Mouse (Mus musculus) limb, embryonic 14.5 days (tissue): ENCODE results near the gene Pcx. TPM values are rescaled to one million over a fixed set of nuclear protein-coding genes. Genes with fewer than 3 reads are reported as not detected.

Experiments
- ATAC-seq: fragments of 200-750 bp; cut with Nextera tagmentation; 2 replicates; pipeline ENCODE4 v1.8.0; 2017; ENCODE audit warnings: low read depth, moderate number of reproducible peaks, moderate TSS enrichment; ENCODE audit not compliant: low FRiP score
- DNase-seq: peaks from one replicate; pipeline ENCODE4 v3.0.0-alpha.2; 2015; ENCODE audit warnings: low spot score
- H3K27ac ChIP-seq: fragments of 300-500 bp; sonication (generic); replicated peaks from 2 replicates; pipeline ENCODE4 v1.5.1; 2014; ENCODE audit warnings: low read depth, mild to moderate bottlenecking, low read length, moderate library complexity, mixed read lengths
- H3K27me3 ChIP-seq: fragments of 300-500 bp; sonication (generic); 2 replicates; pipeline ENCODE4 v1.6.1; 2014; ENCODE audit warnings: low read length, mixed read lengths; ENCODE audit not compliant: control insufficient read depth, insufficient read depth
- H3K36me3 ChIP-seq: fragments of 300-500 bp; sonication (generic); 2 replicates; pipeline ENCODE4 v1.6.1; 2014; ENCODE audit warnings: mild to moderate bottlenecking, low read length, moderate library complexity, mixed read lengths; ENCODE audit not compliant: control insufficient read depth, insufficient read depth
- H3K4me1 ChIP-seq: fragments of 300-500 bp; sonication (generic); 2 replicates; pipeline ENCODE4 v1.6.1; 2014; ENCODE audit warnings: antibody characterized with exemption, low read length, mixed read lengths; ENCODE audit not compliant: control insufficient read depth, insufficient read depth
- H3K4me2 ChIP-seq: fragments of 300-500 bp; sonication (generic); replicated peaks from 2 replicates; pipeline ENCODE4 v1.6.1; 2014; ENCODE audit warnings: low read depth, mild to moderate bottlenecking, low read length, moderate library complexity; ENCODE audit not compliant: severe bottlenecking
- H3K4me3 ChIP-seq: fragments of 300-500 bp; sonication (generic); replicated peaks from 2 replicates; pipeline ENCODE4 v1.5.1; 2014; ENCODE audit warnings: low read length
- H3K9ac ChIP-seq: fragments of 300-500 bp; sonication (generic); 2 replicates; pipeline ENCODE4 v1.6.1; 2014; ENCODE audit warnings: mild to moderate bottlenecking, low read depth, low read length, moderate library complexity; ENCODE audit not compliant: severe bottlenecking
- H3K9me3 ChIP-seq: fragments of 300-500 bp; sonication (generic); 2 replicates; pipeline ENCODE4 v1.6.1; 2016; ENCODE audit warnings: low read length; ENCODE audit not compliant: control insufficient read depth
- POLR2A ChIP-seq: fragments of 200-500 bp; IDR thresholded peaks from 2 replicates; pipeline ENCODE4 v1.8.0; 2012; ENCODE audit warnings: inconsistent platforms, mild to moderate bottlenecking, moderate library complexity, borderline replicate concordance; ENCODE audit not compliant: insufficient read depth, insufficient read length; ENCODE audit errors: extremely low read depth
- WGBS: fragments of 180-500 bp; shearing (Covaris S2); extraction: QIAGEN DNeasy Blood & Tissue Kit; methylation state at CpG from one replicate; pipeline ENCODE4 v1.1.7; 2014; 5-methylcytosine and 5-hydroxymethylcytosine counted together
- polyA plus RNA-seq, 2 experiments: library from polyadenylated mRNA; depleted of rRNA in 1 of 2; stranded (reverse) in 1 of 2; unstranded in 1 of 2; fragments of >200 nt; fragmentation: Nextera tagmentation in 1 of 2; extraction: Ambion mirVana in 1 of 2; gene quantifications; 2 replicates each; pipeline versions ENCODE4 v1.2.1 to v1.2.3; 2012 to 2014

Pcx gene
- polyA plus RNA-seq, 2 experiments = 11.8 to 14.8 TPM

- WGBS = 2% methylated on average over 35 of the region's 35 CpGs
These were observed 115.7 kb downstream of the Pcx start for GRCm38 (mm10) chr19:4625829-4626535.

GRCm38 (mm10) chr19:4628819-4629218, 118.5 kb downstream of the Pcx start:
- no peak for TF ChIP-seq POLR2A
- Histone ChIP-seq H3K4me1 (peaks cover 19% of the 10 kb centered on the region), H3K9ac (no peak overlapping the region), H3K4me2 (no peak overlapping the region), H3K4me3 (no peak overlapping the region), H3K36me3 (peaks cover 1% of the 10 kb centered on the region; the same call in 1 of the 2 replicates), H3K27ac (no peak overlapping the region), H3K27me3 (no peaks in the 10 kb centered on the region), H3K9me3 (no peaks in the 10 kb centered on the region)
- peak; percentile 63 for DNase-seq
- no peak for ATAC-seq
- whole genome bisulfite sequencing = 0% methylated on average over 1 of the region's 1 CpGs

More at GRCm38 (mm10) chr19:4625829-4626535, 115.7 kb downstream of the Pcx start:
- DNase-seq = peak; percentile 15
- peak; percentile 53 for ATAC-seq
- Histone ChIP-seq H3K4me2 (peak overlapping the region; percentile 78), H3K9ac (peak overlapping the region; percentile 92), H3K4me3 (peak overlapping the region; percentile 90), H3K9me3 (no peaks in the 10 kb centered on the region), H3K27ac (peak overlapping the region; percentile 91), H3K4me1 (peaks cover 19% of the 10 kb centered on the region), H3K27me3 (no peaks in the 10 kb centered on the region), H3K36me3 (peaks cover 29% of the 10 kb centered on the region)
- TF ChIP-seq POLR2A = no peak

- WGBS = 61% methylated on average over 4 of the region's 4 CpGs
- TF ChIP-seq POLR2A = no peak
- no peak for ATAC-seq
These were observed 125.7 kb downstream of the Pcx start for GRCm38 (mm10) chr19:4635986-4636385.

GRCm38 (mm10) chr19:4644271-4644670, 134.0 kb downstream of the Pcx start:
- H3K4me2 ChIP-seq = no peak overlapping the region
- no peaks in the 10 kb centered on the region for H3K4me1 ChIP-seq
- 41% methylated on average over 10 of the region's 10 CpGs for WGBS
- H3K36me3 ChIP-seq = no peaks in the 10 kb centered on the region
- no peak overlapping the region for H3K4me3 ChIP-seq
- no peak for TF ChIP-seq POLR2A
- no peak for DNase-seq
- H3K27me3 ChIP-seq = no peaks in the 10 kb centered on the region
- H3K9me3 ChIP-seq = no peaks in the 10 kb centered on the region
- H3K27ac ChIP-seq = no peak overlapping the region
- no peak for ATAC-seq
- H3K9ac ChIP-seq = no peak overlapping the region

More at GRCm38 (mm10) chr19:4635986-4636385, 125.7 kb downstream of the Pcx start:
- H3K36me3 ChIP-seq = no peaks in the 10 kb centered on the region
- no peak for DNase-seq
- no peak overlapping the region for H3K9ac ChIP-seq
- H3K27me3 ChIP-seq = no peaks in the 10 kb centered on the region
- H3K27ac ChIP-seq = no peak overlapping the region
- no peak overlapping the region for H3K4me2 ChIP-seq
- no peaks in the 10 kb centered on the region for H3K4me1 ChIP-seq
- no peak overlapping the region for H3K4me3 ChIP-seq
- H3K9me3 ChIP-seq = no peaks in the 10 kb centered on the region

GRCm38 (mm10) chr19:4646917-4647492, 136.7 kb downstream of the Pcx start:
- no peak overlapping the region for H3K4me3 ChIP-seq
- no peak overlapping the region for H3K9ac ChIP-seq
- no peak overlapping the region for H3K27ac ChIP-seq
- WGBS = 66% methylated on average over 11 of the region's 11 CpGs
- ATAC-seq (no peak), DNase-seq (no peak)
- H3K27me3 ChIP-seq = no peaks in the 10 kb centered on the region
- H3K4me1 ChIP-seq = no peaks in the 10 kb centered on the region
- H3K36me3 ChIP-seq = no peaks in the 10 kb centered on the region
- TF ChIP-seq POLR2A = no peak
- no peaks in the 10 kb centered on the region for H3K9me3 ChIP-seq
- H3K4me2 ChIP-seq = no peak overlapping the region
